Mouse (Mus musculus) cerebellum, postnatal 4 days (tissue): ENCODE measurements around the gene Tdg.
"Not testable (repeated sequence)": the region's sequence is repeated elsewhere in the genome, so short reads cannot be mapped to it uniquely, and the experiment has no call there.

ENCODE experiments used
- DNase-seq, 2 experiments: peaks; one replicate each; pipeline ENCODE4 v3.0.0; 2022; ENCODE audit warnings: low spot score in 2 of 2, mixed read lengths in 1 of 2

Tdg gene

DNA sequence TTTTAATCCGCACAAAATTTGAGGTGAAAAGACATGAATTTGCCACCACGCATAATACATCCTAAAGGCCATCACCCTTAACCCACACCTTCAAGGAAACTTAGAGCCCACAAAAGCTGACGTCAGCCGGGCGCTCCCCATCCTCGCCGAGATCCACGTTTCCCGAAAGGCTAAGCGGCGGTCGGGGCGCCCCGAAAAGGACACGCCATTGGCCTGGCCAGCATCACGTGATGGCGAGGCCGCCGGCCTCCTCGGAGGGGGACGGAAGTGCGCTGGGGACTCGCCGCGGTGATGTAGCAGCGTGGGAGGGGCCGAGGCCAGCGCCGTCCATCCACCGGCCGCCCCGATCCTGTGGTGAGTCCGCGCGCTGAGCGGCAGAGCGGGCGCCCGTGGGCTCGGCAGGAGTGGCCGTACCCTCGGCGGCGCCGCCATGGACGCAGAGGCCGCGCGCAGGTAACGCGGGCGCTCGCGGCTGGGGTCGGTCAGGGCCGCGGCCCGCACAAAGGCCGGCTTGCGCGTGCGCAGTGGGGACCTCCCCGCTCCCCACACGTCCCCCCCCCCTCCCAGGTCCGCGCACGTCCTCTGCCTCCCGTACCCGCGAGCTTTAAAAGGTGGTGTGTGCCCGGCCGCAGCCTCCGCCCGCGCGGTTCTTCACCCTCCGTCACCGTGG, at the start of gene Tdg:
Tdg (plus strand) TSS at position 243 of the 670 bp plus-strand sequence.
- DNase-seq = peak; percentile 73 to 89

GRCm38 (mm10) chr10:82589673-82590072, 40.0 kb upstream of the Tdg start:
- not testable (repeated sequence) for DNase-seq

GRCm38 (mm10) chr10:82594421-82594820, 35.2 kb upstream of the Tdg start:
- not testable (repeated sequence) for DNase-seq

- DNase-seq = no peak
These were observed 7.4 kb upstream of the Tdg start for GRCm38 (mm10) chr10:82622235-82622634.

DNA sequence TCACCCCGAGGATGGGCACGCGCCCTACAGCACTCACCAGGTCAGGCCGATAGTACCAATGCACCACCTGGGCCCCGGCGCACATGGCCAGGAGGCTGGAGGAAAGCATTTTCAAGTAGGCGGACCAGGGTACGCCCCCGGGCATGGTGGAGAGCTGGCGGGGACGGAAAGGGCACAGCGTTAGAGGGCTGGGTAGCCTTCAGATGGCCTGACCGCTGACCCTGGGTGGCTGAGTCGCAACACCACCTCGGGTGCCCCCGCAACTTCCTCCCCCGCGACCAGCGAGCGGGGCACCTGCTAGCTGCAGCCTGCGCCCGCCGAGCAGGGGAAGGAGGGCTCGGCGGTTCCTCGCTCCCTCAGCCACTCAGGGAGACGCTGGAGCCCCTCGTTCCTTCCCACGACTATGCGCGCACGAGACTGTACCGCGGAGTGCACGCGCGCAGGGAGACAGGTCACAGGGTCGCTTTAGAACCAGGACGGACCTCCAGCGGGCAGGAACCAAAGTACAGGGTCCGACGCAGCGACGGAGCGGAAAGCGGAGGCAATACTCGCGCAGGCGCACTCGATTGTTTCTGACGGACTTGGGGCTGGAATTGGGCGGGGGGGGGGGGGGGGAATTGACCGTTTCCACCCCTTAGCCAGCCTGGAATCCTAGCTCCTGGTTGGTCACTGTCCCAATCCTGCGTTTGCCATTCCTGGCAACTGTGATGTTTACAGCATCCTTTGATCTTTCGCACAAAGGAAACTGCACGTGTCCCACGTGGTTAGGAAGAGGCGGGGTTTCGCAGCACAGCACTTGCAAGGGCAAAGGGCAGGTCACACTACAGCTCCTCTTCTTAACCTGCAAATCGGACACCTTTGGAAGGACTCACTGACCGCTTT, 6.7 kb upstream of the Tdg start, which contains the start of gene 1190007I07Rik:
1190007I07Rik (minus strand) TSS at position 558 of the 882 bp plus-strand sequence.
- DNase-seq = peak; percentile 73 to 92

DNA sequence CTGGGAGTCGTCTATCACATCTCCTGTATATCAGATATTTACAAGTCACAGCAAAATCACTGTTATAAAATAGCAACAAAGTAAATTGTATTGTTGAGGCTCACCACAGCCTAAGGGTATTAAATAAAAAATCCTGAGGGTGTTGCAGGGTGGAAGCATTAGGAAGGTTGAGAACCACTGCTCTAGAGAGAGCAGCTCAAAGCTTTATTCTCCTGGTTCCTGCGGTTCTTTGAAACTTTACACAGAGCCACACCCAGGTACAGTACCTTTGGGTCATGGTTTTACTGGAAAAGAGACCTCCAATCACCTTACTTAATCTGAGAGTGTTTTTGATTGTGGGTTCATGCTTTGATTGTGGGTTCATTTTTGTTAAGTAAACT, 6.1 kb upstream of the Tdg start:
- not testable (repeated sequence) for DNase-seq

GRCm38 (mm10) chr10:82629111-82629585, 480 bp upstream of the Tdg start:
- DNase-seq = peak in 1 of 2 experiments; percentile 16

GRCm38 (mm10) chr10:82630497-82630896, 869 bp downstream of the Tdg start:
- no peak for DNase-seq

GRCm38 (mm10) chr10:82631133-82631532, 1.5 kb downstream of the Tdg start:
- no peak for DNase-seq

DNA sequence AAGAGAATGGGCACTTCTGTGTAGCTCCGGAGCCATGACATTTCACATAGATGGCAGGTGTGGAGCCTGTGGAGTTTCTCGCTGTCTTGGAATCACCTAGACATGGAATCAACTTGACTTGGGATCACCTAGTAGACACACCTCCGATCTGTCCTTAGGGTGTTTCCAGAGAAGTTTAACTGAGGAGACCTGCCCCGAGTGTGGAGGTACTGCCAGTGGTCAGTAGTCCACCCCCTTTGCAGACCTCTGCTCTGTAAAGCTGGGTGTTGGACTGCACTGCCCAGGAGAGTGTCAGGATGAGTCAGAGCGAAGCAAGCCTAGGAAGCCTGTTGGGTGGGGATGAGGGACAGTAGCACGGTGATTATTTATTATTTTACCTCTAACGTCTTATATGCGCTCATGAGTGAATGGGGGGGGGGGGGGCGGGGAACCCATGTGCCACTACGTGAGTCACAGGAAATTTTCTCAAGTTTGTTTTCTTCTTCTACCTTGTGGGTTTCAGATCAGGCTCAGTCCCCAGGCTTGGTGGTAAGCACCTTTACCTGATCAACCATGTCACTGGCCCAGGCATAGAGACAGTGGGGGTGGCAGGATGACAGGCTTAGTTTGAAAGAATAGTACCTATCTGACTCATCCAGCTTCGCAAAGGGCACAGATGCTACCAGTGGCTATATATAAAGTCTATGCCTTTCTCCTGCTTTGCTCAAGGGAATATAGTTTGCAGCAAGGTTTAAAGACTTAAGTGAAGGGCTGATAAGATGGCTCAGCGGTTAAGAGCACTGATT, 3.1 kb downstream of the Tdg start:
- no peak for DNase-seq

DNA sequence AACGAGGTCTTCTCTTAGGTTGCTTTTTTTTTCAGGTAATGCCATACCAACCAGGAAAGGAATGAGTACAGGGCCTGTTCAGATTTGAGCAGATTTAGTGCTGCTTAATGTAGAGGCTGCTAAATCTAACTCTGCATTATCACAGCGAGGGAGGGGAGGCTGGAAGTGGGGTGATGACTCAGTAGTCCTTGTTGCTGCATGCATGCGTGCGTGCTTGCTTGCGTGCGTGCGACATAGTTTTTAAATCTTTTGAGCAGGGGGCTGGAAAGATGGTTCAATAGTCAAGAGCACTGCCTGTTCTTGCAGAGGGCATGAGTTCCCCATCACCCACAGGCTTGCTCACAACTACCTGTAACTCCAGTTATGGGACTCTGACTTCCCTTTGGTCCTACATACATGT, 4.7 kb downstream of the Tdg start:
- DNase-seq = no peak

GRCm38 (mm10) chr10:82636321-82636720, 6.7 kb downstream of the Tdg start:
- no peak for DNase-seq

GRCm38 (mm10) chr10:82639032-82639698, 9.5 kb downstream of the Tdg start:
- DNase-seq = no peak

GRCm38 (mm10) chr10:82641481-82641880, 11.9 kb downstream of the Tdg start:
- no peak for DNase-seq

DNA sequence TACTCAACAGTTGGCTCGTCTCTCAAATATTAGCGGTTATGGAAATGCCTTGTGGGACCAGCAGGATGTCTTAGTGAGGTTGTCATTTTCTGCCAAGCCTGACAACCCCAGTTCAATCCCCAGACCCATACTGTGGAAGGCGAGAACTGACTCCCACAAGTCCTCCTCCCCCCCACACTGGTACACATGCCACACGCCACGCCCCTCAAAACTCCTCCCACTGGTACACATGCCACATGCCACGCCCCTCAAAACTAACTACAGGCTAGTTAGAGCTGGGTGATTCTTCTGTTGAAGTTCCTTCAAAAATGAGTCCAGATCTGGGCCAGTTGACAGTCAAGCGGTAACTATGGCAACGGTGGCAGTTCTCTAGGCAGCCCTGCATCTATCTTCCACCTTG, 16.5 kb downstream of the Tdg start:
- no peak for DNase-seq

- no peak for DNase-seq
These were observed 17.7 kb downstream of the Tdg start for GRCm38 (mm10) chr10:82647205-82647811.

DNA sequence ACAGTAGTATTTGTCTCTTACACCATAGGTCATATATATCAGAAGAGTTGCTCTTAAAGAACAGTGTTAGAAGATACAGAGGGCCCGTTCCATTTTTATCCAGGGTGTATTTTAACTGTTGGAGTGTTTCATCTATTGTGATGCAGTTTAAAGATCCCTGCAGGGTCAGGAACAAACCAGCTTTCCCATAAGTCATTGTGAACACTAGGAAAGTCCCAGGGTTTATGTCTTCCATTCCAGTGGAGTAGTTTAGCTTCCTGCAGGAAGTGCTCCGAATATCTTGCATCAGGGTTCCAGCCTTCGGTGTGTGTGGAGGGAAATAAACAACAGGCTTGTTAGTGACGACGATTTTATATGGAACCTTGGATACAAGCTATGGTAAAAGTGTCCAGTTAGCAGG, 21.6 kb downstream of the Tdg start:
- no peak for DNase-seq

GRCm38 (mm10) chr10:82652625-82653024, 23.0 kb downstream of the Tdg start:
- DNase-seq = no peak

DNA sequence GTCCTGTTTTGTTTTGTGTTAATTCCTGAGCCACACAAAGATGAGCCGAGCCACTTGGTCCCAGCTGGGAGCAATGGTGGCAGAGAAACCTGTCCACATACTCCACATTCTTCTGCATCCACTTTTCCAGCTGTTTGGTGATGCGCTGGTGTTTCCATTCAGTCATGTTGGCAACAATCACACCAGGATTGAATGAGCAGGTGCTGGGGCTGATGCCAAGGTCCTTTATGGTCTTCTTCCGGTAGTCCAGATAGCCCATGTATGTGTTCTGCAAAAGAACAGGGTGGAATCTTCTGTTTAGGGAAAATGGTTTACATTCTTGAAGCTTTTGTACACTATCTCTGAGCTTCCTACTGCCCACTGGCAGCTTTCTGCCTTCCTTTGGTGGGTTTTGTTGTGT, 25.0 kb downstream of the Tdg start:
- no peak for DNase-seq

GRCm38 (mm10) chr10:82661820-82662219, 32.2 kb downstream of the Tdg start:
- no peak for DNase-seq
